Mouse (Mus musculus) lung, adult 2 months (tissue): ENCODE data around the gene Asf1b.

ENCODE experiments used
- CTCF ChIP-seq: fragments of 200-500 bp; IDR thresholded peaks from 2 replicates; pipeline ENCODE4 v1.5.1; 2011; ENCODE audit warnings: mild to moderate bottlenecking, low read length, control low read depth; ENCODE audit not compliant: insufficient read depth
- POLR2A ChIP-seq: fragments of 200-500 bp; IDR thresholded peaks from 2 replicates; pipeline ENCODE4 v1.6.1; 2011; ENCODE audit warnings: low read depth, mild to moderate bottlenecking, control low read depth, low read length, borderline replicate concordance; ENCODE audit errors: extremely low read depth

DNA sequence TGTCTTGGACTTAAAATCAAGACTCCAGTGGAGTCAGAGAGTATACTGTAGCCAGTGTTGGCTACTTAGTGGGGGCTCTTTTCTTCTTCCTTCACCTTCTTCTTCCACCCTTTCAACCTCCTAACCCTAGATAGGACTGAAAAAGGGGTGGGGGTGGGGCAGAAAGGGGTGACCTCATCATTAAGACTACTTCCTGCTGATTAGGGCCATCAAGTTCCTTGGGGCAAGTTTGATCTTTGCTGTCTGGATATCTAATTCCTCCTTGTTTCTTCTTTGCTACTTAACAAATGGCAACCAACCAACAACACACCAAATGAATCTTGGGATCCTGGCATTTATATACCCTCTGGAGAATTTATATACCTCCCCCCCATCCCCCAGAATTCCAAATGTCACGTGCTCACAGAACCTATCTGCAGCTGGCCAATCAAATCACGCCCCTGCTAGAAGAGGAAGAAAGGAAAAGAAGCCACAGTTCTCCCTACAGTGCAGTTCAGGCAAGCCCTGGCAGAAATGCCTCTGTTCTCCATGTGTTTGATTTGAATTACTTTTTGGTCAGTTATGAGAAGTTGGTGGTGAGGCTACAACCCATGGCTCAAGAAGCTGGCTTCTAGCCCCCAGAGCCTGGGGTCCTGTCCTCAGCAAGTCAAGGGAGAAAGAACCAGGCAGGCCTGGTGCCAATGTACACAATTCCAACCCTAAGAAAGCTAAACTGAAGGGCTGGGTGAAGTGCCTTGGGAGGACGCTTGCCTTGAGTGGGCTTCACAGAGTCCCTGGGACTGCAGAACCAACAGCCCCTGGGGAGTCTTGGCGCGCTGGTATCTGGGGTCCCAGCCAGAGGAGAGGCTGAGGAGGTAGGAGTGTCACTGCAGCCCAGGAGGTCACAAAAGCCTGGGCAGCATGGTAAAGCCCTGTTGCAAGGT is 43.2 kb upstream of the Asf1b start:
- TF ChIP-seq POLR2A: no peak
- TF ChIP-seq CTCF: no peak
